Mouse (Mus musculus): ENCODE data around the gene Slc1a3. TPM values are rescaled to one million over a fixed set of nuclear protein-coding genes. Genes with fewer than 3 reads are reported as not detected.

Gene Slc1a3
- 1 to 10 TPM; 1.2 to 3.5 TPM for total RNA-seq (2021)
- long read RNA-seq, experiment 1 = 0 reads
- long read RNA-seq, experiment 2, full-length matches to known transcripts = 1 of 1 reads
- long read RNA-seq, experiment 2, partial matches to known transcripts = 0 of 1 reads
- long read RNA-seq, experiment 2, other reads (novel, unspliced or antisense) = 0 of 1 reads

DNA sequence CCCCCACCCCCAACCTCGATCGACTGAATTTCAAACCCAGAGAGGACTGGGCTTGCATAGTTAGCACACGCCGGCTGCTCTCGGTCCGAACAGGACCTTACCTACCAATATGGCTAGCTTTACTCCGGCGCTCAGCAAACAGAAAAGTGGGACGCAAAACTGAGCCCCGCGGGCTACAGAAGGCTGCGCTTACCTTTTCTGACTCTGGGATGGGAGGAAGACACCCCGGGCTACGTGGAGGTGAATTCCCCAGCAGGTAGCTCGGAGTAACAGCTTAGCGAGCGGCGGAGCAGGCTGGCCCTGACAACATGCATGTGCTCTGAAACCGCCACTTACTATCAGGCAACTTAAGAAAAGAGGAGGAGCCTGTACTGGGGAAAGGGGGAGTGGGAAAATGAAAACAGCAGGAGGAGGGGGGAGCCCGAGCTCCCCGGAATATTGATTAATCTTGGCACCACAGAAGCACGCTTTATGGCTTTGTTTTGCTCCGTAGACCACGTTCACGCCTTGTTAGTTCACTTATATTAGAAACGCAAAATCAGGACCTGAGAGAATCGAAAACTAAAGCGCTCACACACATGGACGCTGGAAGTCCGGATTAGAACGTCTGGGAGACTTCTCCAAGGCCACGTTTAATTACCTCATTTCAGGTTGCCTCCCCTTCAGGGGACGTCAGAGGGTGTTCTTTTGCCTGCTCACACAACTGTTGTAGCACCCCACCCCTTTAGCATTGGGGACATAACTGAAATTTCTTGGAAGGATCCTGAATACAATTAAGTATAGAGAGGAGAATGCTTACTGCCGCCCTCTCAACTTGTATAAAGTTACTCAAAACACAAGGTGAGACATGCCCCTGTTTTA is at the start of gene Slc1a3:
Slc1a3 (minus strand) TSS at position 619 of the 861 bp plus-strand sequence.
- peak; percentile 29 to 57 for DNase-seq

DNA sequence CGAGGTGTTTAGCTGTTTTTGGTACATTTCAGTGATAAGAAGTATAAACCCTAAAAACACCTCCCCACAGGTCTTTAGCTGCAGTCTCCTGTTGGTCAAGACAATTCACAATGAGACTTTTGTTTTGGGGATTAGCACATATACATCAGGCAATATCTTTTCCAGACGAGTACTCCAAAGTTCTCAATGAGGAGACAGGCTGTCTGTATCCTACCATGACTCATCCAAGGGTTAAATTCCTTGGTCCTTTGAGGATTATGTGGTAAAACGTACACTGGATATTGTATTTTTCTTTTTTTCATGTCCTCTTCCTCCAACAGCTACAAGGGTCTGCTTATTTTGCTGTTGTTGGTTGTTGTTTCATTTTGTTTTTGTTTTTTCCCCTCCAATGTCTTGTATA is 48.5 kb upstream of the Slc1a3 start:
- DNase-seq = no peak

GRCm38 (mm10) chr15:8756441-8756840 is 45.9 kb upstream of the Slc1a3 start:
- no peak for DNase-seq

- no peak for DNase-seq
Measured at GRCm38 (mm10) chr15:8749762-8750161, 39.2 kb upstream of the Slc1a3 start.

GRCm38 (mm10) chr15:8748771-8749170 is 38.2 kb upstream of the Slc1a3 start:
- no peak for DNase-seq

GRCm38 (mm10) chr15:8741593-8741992 is 31.0 kb upstream of the Slc1a3 start:
- DNase-seq = no peak

DNA sequence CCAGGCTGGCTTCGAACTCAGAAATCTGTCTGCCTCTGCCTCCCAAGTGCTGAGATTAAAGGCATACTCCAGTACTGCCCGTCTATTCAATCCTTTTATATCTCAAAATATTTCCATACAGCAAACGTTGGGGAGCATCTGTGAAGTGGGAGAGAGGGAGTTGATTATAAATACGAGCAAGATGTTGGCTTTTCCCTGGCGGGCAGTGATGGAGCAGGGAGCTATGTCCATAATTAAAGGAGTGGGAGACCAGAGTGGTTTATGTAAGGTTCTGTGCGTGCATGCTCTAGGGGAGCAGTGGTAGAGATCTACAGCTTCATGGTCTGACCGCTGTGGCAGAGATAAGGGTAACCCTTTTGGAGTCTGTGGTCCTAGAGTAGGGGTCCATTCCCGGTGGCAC is 30.2 kb upstream of the Slc1a3 start:
- no peak for DNase-seq

GRCm38 (mm10) chr15:8738156-8738555 is 27.6 kb upstream of the Slc1a3 start:
- no peak for DNase-seq

- no peak for DNase-seq
Measured at GRCm38 (mm10) chr15:8734363-8734739, 23.8 kb upstream of the Slc1a3 start.

DNA sequence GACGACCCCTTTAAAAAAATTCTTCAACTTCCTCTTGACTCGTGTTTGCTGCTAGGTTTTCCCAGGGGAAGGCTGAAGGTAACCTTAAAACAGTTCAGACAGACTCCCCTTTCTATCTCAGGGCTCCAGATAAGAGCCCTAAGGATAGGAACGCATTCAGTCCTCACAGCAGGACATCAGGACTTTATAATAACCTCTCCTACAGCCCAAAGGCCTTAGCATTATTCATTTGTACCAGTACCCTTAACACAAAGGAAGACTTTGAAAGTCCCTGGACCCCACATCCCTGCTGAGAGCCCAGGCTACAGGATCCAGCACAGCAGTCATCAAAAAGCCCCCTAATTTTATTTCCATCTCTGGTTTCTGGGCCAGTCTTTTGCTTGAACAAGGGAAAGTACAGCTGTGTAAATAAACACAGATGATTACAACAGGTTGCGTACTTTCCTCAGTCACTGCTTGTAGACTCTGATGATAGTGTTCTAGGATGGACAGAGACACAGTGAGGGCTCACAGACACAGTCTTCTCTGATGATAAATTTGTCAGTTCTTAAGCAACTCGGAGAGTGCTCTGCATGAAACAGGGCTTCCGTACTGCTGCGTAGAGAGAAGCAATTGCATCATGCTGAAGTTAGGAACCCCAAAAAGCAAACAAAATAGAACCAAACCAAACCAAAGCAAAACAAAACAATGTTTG is 23.3 kb upstream of the Slc1a3 start:
- no peak for DNase-seq

DNA sequence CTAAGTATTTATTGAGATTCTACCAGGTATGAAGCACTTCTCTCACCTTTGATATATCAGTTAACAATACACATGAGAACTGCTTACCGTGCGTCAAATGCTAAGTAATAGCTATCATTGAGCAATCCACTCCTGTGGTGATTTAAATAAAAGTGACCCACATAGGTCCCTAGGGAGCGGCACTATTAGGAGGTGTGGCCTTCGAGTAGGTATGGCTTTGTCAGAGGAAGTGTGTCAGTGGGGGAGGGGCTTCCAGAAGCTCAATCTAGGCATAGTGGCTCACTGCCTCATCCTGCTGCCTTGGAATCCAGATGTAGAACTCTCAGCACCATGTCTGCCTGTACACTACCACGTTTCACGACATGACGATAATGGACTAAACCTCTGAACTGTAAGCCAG is 18.3 kb upstream of the Slc1a3 start:
- no peak for DNase-seq

DNA sequence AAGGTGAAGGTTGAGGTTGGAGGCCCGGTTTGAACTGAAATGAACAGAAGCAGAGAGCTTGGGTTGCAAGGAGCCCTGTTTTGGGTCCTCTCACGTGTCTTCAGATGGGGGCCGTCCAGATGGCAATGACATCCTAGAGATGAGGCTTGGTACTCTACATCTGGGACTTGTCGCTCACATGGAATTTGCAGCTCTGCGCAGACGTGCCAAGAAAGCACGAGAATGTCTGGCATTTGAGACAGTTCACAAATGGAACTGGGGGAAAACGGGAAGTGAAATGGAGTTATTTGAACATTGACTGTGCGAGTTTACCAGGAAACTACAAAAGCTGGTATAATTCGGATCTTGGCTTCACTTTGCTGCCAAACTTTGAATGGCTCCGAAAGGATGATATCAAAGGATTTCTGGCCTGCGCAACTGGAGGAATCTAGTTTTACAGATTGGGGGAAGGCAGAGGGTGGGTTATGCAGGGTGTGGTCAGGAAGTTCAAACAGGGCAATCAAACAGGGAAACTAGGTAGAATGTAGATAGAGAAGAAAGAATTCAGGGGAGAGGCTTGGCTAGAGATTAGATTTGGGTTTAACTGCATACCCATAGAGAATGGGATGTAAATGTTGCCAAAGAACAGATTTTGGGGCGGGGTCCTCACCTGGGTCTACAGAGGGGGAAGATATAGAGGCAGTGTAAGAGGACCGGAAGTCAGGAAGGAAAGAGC is 12.0 kb upstream of the Slc1a3 start:
- DNase-seq = no peak

GRCm38 (mm10) chr15:8721746-8722145 is 11.2 kb upstream of the Slc1a3 start:
- DNase-seq = no peak

DNA sequence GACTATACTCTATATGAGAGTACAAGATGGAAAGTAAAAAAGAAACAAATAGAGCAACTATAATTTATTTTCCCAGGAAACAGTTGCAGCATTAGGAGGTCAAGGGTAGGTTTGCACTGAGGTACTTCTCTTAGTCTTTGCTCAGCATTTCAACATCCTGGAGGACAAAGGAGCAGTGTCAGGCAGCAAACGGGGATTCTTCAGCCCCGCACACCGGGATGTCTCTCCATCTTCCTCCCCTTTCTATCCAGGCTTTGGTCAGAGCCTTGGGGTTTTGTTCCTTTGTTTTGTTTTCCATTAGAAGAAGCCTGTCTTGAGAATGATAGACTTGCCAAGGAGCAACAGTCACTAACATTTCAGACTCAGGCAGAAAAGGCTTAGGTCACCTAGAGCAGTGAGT is 10.4 kb upstream of the Slc1a3 start:
- no peak for DNase-seq

- no peak for DNase-seq
Measured at GRCm38 (mm10) chr15:8718496-8718895, 7.9 kb upstream of the Slc1a3 start.

GRCm38 (mm10) chr15:8717021-8717571 is 6.5 kb upstream of the Slc1a3 start:
- no peak for DNase-seq

DNA sequence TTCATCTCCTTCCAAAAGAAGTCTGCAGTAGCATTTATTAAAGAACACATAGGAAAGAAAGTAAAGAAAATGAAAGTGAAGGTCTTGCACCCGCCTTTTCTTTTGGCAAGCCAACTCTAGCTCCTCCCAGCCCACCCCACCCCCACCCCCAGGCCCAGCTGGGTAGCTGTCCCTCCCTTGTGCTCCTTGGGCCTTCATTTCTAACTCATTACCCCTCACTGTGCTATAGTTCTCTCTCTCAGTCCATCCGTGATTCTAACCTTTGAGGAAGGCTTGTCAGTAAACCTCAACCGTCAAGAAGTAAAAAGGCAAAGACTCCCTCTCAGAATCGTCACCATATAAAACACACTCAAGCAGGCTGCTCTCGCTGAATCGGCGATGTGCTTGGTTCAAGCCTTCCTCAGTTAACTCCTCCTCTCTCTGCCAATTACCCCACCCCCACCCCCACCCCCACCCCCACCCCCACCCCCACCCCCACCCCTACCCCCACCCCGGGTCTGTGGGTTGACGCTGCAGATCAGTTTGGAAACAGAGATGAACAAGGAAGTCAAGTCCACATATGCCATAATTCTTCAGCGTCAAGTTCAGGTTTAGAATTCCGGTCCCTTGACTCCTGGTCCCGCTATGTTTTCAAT is 5.9 kb upstream of the Slc1a3 start:
- DNase-seq = no peak

GRCm38 (mm10) chr15:8715666-8716065 is 5.1 kb upstream of the Slc1a3 start:
- DNase-seq = no peak

- DNase-seq = no peak
Measured at GRCm38 (mm10) chr15:8712433-8712984, 1.9 kb upstream of the Slc1a3 start.

DNA sequence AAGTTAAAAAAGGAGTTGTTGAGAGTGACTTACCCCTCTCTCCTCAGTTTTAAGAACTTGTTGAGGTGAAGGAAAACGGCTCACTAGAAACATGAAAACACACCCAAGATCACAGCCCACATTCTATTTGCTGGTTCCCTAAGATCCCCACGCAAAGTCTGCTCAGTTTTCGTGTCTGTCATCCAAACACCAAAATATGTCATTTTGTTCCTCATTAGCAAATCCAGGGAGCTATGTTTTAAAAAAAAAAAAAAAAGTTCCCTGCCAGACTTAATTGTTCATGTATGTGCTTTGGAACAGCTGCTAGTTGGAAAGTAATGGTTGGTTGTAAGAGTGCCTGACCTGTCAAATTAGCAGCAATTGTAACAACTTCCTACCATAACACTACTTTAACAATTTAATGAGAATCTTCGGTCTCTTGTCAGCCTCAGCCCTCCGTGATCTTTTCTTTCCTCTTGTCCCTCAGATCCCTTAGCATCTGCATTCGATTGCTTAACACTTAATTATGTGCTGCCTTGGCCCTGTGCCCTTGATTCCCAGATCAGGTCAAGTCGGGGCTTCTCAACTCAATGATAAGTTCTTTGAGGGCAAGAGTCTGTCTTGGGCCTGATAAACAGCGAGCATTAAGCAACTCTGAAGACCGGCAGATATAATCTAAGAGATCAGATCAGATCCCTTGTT is 1.2 kb upstream of the Slc1a3 start:
- DNase-seq = no peak

- DNase-seq = peak; percentile 11 to 40
Measured at GRCm38 (mm10) chr15:8709578-8709977, 986 bp downstream of the Slc1a3 start.

Measured in heart, adult 18-20 months (tissue).